Mouse (Mus musculus): ENCODE data around the gene Eno1. TPM values are rescaled to one million over a fixed set of nuclear protein-coding genes. Genes with fewer than 3 reads are reported as not detected.
"Not testable (repeated sequence)": the region's sequence is repeated elsewhere in the genome, so short reads cannot be mapped to it uniquely, and the experiment has no call there.

Eno1 gene
- total RNA-seq, 4 experiments from 2014 or later = 419 to 457 (median 441) TPM

DNA sequence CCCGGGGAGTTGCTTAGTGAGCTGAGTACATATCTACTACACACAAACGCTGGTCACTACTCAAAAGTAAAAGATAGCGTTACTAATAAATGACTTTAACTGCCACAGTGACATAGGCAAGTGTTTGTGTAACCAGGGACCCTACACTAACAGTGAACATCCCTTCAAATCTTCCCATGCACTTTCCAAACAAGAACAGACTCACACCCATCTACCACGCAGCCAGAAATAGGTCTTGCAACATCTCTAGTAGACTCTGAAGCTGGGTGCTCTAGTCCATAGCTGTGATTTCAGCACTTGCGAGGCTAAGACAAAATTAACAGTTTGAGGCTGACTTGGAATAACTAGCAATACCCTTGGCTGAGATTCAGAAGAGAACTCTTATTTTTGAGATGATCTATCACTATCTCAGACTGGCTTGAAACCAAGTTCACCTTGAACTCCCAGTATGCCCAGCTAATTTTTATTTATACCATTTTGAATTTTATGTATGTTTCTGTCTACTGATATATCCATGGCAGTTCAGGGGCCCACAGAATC is 13.3 kb downstream of the Eno1 start:
- DNase-seq (ENCODE audit: low spot score in 2 of 2) = no peak

DNA sequence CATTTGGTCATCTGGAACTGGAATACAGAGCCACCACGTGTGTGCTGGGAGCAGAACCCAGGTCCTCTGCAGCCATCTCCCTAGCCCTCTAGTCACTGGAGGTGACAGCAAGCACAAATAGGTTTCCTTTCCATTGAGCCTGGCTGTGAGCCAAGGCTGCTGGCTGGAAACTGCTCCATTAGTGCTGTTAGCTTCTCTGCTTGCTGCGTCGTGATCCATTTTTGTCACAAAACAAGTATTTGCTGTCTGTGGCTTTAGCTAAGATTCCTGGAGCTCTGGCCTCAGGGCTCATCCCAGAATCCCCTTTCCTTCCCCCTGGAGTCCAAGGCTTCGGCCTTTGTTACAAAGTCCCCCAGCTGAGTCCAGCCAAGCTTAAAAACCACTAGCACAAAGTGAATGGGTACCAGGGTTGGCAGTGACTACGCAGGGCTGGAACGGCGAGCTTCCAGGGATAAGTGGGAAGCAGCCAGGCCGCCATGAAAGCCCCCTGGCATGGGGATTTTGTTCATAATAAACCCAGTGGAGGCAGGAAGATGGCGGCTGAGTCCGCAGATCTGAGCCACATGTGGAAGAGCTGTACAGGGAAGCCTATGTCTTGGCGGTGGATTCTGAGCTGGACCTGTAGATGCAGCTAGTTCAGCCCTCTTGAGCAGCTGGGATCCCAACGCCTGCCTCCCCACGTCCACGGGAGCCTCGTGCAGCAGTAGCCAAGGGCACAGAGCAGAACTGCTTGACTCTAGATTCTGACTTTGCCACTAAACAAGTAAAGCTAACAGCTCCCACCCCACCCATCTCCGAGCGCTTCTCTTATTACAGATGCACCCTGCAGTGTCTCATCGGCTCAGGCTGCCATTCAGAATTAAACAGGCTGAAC is 14.3 kb downstream of the Eno1 start:
- DNase-seq (ENCODE audit: low spot score in 2 of 2) = peak in 1 of 2 experiments; percentile 62

GRCm38 (mm10) chr4:150254416-150254815 is 17.9 kb downstream of the Eno1 start:
- no peak for DNase-seq (ENCODE audit: low spot score in 2 of 2)

DNA sequence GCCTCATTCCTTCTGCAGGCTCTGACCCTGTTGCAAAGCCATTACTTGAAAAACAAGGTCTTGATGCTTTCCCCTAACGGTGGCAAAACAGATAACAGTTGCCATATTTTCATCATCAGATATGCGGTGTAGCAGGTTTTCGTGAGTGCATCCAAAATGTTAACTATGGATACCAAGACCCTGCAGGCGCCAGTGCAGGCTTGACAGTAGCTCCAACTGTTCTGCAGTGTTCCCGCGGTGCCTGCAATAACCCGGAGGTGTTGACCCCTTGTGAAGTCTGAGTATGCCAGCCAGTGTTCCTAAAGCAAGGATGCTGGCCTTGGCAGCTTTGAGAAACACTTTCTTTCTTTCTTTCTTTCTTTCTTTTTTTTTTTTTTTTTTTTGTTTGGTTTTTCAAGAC is 18.7 kb downstream of the Eno1 start:
- DNase-seq (ENCODE audit: low spot score in 2 of 2) = no peak

GRCm38 (mm10) chr4:150257252-150258204 is 21.0 kb downstream of the Eno1 start:
- peak in 1 of 2 experiments; percentile 76 for DNase-seq (ENCODE audit: low spot score in 2 of 2)

GRCm38 (mm10) chr4:150258388-150258787 is 21.9 kb downstream of the Eno1 start:
- peak in 1 of 2 experiments; percentile 33 for DNase-seq (ENCODE audit: low spot score in 2 of 2)

- DNase-seq (ENCODE audit: low spot score in 2 of 2) = no peak
Observed at GRCm38 (mm10) chr4:150259577-150259976, 23.1 kb downstream of the Eno1 start.

DNA sequence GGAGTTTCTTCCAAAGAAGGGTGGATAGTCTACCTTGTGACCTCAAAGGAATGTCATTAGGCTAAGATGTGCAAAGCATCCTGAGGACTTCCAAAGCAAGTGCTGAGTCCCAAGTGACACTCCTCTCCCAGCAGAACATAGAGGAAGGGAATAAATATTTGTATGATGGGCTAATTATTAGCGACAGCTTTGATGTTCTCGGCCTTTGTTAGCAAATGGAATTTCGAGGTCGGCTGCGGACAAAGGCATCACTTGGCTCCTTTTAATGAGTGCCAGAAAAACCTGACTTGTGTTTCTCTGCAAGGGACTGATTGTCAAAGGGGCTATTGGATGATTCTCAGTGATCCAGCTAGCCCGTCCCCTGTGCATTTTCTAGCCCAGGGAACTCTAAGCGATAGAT is 23.6 kb downstream of the Eno1 start:
- DNase-seq (ENCODE audit: low spot score in 2 of 2) = no peak

GRCm38 (mm10) chr4:150260745-150261144 is 24.2 kb downstream of the Eno1 start:
- DNase-seq (ENCODE audit: low spot score in 2 of 2) = no peak

DNA sequence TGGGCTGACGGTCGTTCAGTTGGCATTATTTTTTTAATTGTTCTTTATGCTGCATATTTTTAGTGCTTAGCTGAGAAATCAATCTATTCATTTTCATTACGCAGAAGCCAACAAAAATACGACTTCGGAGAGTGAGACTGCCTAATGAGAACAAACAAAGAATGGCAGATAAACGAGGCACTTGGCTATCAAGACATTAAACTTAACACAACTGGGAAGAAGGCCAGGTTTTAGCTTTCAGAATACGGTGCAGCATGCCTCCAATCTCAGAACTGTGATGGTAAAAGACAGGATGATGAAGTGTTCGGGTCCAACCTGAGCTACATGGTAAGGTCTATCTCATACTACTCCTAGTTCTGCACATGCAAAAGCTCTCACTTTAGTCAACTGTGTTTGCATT is 25.8 kb downstream of the Eno1 start:
- DNase-seq (ENCODE audit: low spot score in 2 of 2) = no peak

DNA sequence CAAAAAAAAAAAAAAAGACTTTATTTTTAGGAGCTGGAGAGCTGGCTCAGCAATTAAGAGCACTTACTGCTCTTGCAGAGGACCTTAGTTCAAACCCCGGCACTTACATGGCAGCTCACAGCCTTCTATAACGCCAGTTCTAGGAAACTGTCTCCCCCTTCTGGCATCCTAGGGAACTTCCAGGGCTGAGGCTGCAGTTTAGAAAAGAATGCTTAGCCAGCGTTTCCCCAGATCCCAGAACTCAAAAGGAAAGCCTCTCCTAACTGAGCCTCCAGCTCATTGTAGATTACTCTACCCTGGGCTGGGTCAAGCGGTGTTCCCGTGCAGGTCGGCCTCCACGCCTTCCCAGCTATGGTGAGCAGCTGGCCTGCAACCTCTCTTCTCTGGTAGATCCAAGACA is 28.4 kb downstream of the Eno1 start:
- DNase-seq (ENCODE audit: low spot score in 2 of 2) = no peak

DNA sequence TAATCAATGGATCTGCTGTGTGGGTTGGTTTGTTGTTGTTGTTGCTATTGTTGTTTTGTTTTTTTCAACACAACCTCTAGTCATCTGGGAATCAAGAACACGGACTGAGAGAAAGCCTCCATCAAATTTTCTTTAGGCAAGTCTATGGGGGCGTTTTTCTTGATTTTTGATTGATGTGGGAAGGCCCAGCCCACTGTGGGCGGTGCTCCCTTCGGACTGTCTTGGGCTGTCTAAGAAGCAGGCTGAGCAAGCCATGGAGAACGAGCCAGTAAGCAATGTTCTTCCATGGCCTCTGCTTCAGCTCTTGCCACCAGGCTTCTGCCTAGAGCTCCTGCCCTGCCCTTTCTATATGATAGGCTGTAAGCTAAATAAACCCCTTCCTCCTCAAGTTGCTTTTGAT is 28.9 kb downstream of the Eno1 start:
- no peak for DNase-seq (ENCODE audit: low spot score in 2 of 2)

GRCm38 (mm10) chr4:150266655-150267223 is 30.2 kb downstream of the Eno1 start:
- no peak for DNase-seq (ENCODE audit: low spot score in 2 of 2)

- DNase-seq (ENCODE audit: low spot score in 2 of 2) = no peak
Observed at GRCm38 (mm10) chr4:150268674-150269653, 32.4 kb downstream of the Eno1 start.

- no peak for DNase-seq (ENCODE audit: low spot score in 2 of 2)
Observed at GRCm38 (mm10) chr4:150269679-150270078, 33.2 kb downstream of the Eno1 start.

- not testable (repeated sequence) for DNase-seq (ENCODE audit: low spot score in 2 of 2)
Observed at GRCm38 (mm10) chr4:150270718-150271117, 34.2 kb downstream of the Eno1 start.

GRCm38 (mm10) chr4:150272725-150273124 is 36.2 kb downstream of the Eno1 start:
- peak in 1 of 2 experiments; percentile 38 for DNase-seq (ENCODE audit: low spot score in 2 of 2)

GRCm38 (mm10) chr4:150275531-150275930 is 39.0 kb downstream of the Eno1 start:
- no peak for DNase-seq (ENCODE audit: low spot score in 2 of 2)

DNA sequence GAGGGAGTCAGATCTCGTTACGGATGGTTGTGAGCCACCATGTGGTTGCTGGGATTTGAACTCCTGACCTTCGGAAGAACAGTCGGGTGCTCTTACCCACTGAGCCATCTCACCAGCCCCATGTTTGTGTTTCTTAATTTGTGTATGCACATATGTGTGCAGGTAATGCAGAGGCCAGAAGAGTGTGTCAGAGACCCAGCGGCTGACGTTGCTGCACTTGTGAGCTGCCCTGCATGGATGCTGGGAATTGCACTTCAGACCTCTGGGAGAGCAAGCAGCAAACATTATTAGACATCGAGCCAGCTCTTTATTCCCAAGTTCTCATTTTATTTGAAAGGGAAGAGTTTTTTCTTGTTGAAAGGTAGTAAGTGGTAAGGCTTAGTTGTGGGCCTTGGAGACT is 42.8 kb downstream of the Eno1 start:
- not testable (repeated sequence) for DNase-seq (ENCODE audit: low spot score in 2 of 2)

DNA sequence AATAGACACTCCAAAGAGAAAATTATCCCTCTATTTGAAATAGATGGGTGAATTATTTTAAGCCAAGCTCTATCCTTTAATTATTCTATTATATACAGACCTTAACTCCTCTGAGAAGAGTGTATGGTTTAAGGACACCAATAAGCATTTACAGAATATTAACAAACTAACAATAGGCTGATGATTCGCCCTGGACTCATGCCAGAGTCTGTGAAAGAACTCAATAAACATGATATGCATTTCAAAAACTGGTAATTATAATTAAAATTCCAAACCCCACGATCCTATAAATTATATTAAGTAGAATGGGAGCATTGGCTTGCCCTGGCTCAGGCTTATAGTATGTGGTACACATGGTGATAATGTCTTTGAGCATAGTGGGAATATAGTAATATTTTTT is 43.5 kb downstream of the Eno1 start:
- no peak for DNase-seq (ENCODE audit: low spot score in 2 of 2)
